Mouse (Mus musculus): ENCODE results near the gene Rabgef1.

The Rabgef1 gene

GRCm38 (mm10) chr5:130212956-130213355 lies 41.4 kb downstream of the Rabgef1 start:
- in situ Hi-C loops (cut with MboI, MseI) = no loop called here

- in situ Hi-C loops (cut with MboI, MseI) = no loop called here
Measured at GRCm38 (mm10) chr5:130216781-130217180, 45.2 kb downstream of the Rabgef1 start, which contains the start of gene Tmem248. TSS of gene Tmem248 (plus strand) at chr5:130217081.

GRCm38 (mm10) chr5:130217406-130217805 lies 45.8 kb downstream of the Rabgef1 start:
- in situ Hi-C loops (cut with MboI, MseI) = no loop called here

DNA sequence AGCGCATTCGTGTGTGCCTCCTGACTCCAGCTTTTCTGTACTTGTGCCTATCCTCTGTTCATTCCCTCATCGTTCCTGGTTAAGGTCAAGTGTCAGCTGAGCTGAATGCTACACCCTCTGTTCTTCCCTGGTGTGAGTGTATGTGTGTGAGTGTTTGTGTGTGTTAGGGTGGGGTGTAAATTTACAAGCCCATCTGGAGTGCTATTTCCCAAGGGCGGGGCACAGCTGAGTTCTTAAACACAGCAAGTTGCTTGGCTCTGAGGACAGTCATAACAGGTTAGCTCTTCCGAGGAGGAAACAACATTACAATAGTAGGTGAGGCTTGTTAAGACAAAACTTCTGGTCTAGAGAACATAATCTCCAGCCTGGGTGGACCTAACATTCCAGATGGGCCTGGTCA lies 46.7 kb downstream of the Rabgef1 start:
- in situ Hi-C loops (cut with MboI, MseI) = no loop called here

GRCm38 (mm10) chr5:130221316-130221715 lies 49.7 kb downstream of the Rabgef1 start:
- in situ Hi-C loops (cut with MboI, MseI) = no loop called here

GRCm38 (mm10) chr5:130221760-130222145 lies 50.2 kb downstream of the Rabgef1 start:
- in situ Hi-C loops (cut with MboI, MseI) = no loop called here

GRCm38 (mm10) chr5:130222146-130223004 lies 50.8 kb downstream of the Rabgef1 start:
- in situ Hi-C loops (cut with MboI, MseI) = no loop called here

DNA sequence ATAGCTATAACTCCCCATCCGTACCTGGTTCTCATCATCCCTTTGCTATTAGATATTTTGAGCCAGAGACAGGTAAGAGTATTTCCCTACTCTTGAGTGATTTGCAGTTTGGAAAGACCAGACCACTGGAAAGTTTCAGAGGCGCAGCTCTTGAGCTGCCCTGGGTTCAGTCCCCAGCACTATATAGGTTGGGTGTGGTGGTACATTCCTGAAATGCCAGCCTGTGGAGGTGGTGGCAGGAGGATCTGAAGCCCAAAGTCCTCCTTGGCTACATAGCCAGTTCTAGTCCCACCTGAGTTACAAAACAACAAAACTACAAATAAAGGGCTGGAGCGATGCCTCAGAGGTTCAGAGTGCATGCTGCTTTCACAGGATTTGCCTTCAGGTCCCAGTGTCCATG lies 55.2 kb downstream of the Rabgef1 start:
- in situ Hi-C loops (cut with MboI, MseI) = no loop called here

DNA sequence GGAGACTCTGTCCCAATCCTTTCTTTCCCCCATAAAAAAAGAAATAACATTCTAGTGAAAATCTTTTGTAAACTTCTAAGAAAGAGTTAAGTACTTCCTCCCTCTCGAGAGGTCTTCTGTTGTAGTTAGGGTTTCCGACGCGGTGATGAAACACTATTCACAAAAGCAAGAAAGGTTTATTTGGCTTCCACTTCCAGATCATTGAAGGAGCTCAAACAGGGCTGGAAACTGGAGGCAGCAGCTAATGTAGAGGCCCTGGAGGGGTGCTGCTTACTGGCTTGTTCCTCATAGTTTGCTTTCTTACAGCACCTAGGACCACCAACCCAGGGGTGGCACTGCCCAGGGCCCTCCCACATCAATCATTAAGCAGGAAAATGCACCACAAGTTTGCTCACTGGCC lies 56.5 kb downstream of the Rabgef1 start:
- in situ Hi-C loops (cut with MboI, MseI) = no loop called here

DNA sequence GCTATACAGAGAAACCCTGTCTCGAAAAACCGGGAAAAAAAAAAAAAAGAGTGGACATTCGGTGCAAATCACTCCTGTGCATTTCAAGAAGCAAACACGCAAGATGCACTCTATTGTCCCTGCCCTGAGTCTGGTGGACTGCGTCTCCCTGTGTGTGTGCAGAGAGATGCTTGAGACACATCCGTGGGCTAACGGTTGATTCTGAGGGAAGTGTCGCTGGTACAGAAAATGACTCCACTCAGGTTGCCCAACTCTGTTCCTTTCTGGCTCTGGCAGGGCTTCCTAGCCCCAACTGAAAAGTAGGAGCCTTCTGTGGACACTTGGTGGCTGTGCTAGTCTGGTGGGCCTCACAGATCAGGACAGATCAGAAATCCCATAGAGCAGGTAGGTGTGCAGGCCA lies 64.7 kb downstream of the Rabgef1 start:
- in situ Hi-C loops (cut with MboI, MseI) = loop anchor here (5.0 kb wide), 1 partner anchor 444 kb away; no protein-coding TSS in a partner anchor

DNA sequence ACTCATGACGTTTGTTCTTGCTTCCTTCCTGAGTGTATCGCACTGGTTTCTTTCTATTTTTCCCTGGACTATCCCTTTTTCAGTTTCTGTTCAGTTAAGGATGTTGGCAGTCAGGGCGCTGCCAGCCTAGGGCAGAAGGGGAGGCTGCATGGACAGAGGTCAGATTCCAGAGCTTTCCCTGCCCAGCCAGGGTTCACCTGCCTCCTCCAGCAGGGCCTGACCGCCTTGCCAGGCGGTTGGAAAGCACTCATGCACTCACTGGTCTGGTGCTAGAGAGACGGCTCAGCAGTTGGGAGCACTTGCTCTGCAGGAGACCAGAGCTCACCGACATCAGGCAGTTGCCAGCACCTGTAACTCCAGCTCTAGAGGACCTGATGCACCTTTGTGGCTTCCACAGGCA lies 67.6 kb downstream of the Rabgef1 start:
- in situ Hi-C loops (cut with MboI, MseI) = loop anchor here (5.0 kb wide), 1 partner anchor 447 kb away; no protein-coding TSS in a partner anchor

DNA sequence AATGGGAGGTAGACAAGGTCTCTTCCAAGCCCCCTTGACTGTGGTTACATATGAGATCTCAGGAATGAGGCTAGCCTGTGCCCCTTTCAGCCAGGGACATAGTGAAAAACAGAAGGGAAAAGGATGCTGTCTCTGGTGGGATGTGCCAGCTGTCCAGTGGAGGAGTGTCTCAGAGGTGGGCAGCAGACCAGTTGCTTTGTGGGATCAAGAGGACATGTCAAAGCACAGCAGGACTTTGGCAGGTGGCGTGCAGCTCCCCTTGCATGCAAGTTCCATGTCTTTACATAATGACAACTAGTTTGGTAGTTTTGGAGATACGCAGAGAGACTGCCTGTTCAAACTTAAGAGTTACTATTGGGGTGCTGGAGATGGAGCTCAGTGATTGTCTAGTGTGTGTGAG lies 68.3 kb downstream of the Rabgef1 start:
- in situ Hi-C loops (cut with MboI, MseI) = loop anchor here (5.0 kb wide), 1 partner anchor 448 kb away; no protein-coding TSS in a partner anchor

- in situ Hi-C loops (cut with MboI, MseI) = no loop called here
Measured at GRCm38 (mm10) chr5:130241426-130241825, 69.8 kb downstream of the Rabgef1 start.

- in situ Hi-C loops (cut with MboI, MseI) = no loop called here
Measured at GRCm38 (mm10) chr5:130247823-130248222, 76.2 kb downstream of the Rabgef1 start.

DNA sequence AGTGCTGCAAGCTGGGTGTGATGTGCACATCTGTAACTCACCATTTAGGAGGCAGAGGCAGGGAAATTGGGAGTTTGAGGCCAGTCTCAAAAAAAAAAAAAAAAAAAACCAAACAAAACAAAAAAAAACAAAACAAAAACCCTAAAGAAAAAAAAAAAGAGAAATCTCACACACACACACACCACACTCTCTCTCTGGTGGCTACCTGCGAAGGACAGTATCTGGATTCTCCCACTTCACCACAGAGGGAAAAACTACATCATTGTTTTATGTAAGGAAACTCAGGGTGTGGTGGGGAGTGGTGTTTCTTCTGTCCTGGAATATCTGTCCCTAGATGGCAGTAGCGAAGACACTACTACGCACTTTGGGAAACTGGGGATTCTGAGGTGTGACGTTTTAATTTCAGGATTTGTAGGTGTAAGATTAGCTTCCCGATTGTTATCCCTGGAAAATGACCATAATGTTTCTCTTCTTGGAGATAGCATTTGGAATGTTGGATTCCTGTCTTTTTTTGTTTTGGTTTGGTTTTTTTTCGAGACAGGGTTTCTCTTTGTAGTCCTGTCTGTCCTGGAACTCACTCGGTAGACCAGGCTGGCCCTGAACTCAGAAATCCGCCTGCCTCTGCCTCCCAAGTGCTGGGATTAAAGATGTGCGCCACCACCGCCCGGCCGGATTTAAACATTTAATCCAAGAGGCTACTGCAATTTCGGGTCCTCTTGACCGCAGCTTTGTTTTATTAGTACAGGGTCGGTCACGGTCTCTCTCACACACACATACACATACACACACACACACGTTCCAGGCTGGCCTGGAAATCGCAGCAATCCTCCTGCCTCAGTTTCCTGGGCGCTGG lies 82.8 kb downstream of the Rabgef1 start:
- in situ Hi-C loops (cut with MboI, MseI) = loop anchor here (25.0 kb wide), 2 partner anchors 767 to 1242 kb away; partner anchors contain the start of genes Ran and Stx2

DNA sequence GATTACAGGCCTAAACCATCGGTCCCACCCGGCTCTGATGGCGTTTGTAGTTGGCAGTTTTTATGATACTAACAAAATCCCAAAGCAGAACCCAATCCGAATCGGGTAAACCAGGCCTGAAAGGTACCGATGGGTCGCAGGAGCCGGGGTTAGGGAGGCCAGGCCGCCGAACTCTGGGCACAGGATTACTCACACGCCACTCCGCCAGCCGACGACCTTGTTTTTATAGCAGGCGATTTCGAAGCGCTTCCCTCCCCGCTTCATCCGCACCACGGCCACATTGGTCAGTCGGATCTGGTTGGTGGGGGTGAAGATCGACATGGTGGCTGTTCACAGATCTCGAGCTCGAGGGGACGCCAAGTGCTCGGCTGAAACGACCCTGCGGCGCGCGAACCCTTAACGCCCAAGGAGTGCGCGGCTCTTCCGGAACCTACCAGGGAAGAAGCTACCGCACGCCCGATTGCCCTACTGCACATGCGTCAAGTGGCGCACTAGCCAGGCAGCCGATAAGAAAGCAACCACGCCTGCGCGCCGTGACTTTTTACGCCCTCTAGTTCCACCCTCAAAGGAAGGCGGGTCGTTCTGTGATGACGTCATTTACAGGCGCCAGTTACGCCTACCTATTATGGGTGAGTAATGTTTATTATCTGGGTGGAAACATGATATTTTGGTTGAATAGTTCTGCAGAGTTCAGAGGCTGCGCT lies 83.6 kb downstream of the Rabgef1 start, which contains the start of the genes Sbds and Tyw1:
Gene Sbds (minus strand): TSS at position 514 of the 704 bp plus-strand sequence.
Gene Tyw1 (plus strand): TSS at position 603 of the 704 bp plus-strand sequence.
- in situ Hi-C loops (cut with MboI, MseI) = loop anchor here (25.0 kb wide), 2 partner anchors 768 to 1243 kb away; partner anchors contain the start of genes Ran and Stx2

GRCm38 (mm10) chr5:130255799-130256525 lies 84.4 kb downstream of the Rabgef1 start:
- in situ Hi-C loops (cut with MboI, MseI) = loop anchor here (25.0 kb wide), 2 partner anchors 769 to 1244 kb away; partner anchors contain the start of genes Ran and Stx2

- in situ Hi-C loops (cut with MboI, MseI) = loop anchor here (25.0 kb wide), 2 partner anchors 769 to 1244 kb away; partner anchors contain the start of genes Ran and Stx2
Measured at GRCm38 (mm10) chr5:130256678-130257271, 85.2 kb downstream of the Rabgef1 start.

- in situ Hi-C loops (cut with MboI, MseI) = loop anchor here (25.0 kb wide), 2 partner anchors 770 to 1245 kb away; partner anchors contain the start of genes Ran and Stx2
Measured at GRCm38 (mm10) chr5:130257303-130257702, 85.7 kb downstream of the Rabgef1 start.

DNA sequence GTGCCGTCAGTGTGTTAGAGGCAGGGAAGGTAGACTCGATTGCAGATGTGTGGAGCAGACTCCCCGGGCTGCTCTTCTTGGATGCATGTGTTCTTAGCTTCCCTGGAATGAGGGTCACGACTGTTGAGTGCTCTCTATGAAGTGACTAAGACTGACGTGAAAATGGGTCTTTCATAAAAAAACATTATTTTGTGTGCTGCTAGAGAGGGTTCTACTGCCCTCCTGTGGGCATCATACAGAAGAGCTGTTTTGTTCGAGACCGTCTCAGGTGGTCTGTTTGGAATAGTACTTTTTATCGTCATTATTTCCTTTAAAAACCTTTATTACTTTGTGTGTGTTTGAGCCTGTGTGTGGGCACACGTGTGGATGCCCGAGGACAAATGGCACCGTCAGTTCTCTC lies 91.9 kb downstream of the Rabgef1 start:
- in situ Hi-C loops (cut with MboI, MseI) = loop anchor here (25.0 kb wide), 2 partner anchors 776 to 1251 kb away; partner anchors contain the start of genes Ran and Stx2
